Mouse (Mus musculus) MEL (cell line): ENCODE measurements around the gene Src.

Experiments
- CTCF ChIP-seq, 3 experiments: IDR thresholded peaks in 2 of 3; conservative IDR thresholded peaks in 1 of 3; 2 replicates each; pipeline ENCODE4 v1.5.1; 2011 to 2012; ENCODE audit warnings: low read length in 3 of 3, low read depth in 2 of 3, mild to moderate bottlenecking in 2 of 3, improper control_type of control experiment in 1 of 3, inconsistent platforms in 1 of 3, mixed read lengths in 1 of 3, moderate library complexity in 1 of 3; ENCODE audit not compliant: control insufficient read depth in 1 of 3, insufficient read depth in 1 of 3, poor library complexity in 1 of 3, severe bottlenecking in 1 of 3
- E2F4 ChIP-seq: IDR thresholded peaks from 2 replicates; pipeline ENCODE4 v1.6.1; 2011; ENCODE audit warnings: low read depth, low read length, improper control_type of control experiment, borderline replicate concordance
- EP300 ChIP-seq, 2 experiments: IDR thresholded peaks; 2 replicates each; pipeline ENCODE4 v1.6.1; 2011; ENCODE audit warnings: improper control_type of control experiment in 2 of 2, low read length in 2 of 2, low read depth in 1 of 2, mild to moderate bottlenecking in 1 of 2
- MAX ChIP-seq: IDR thresholded peaks from 2 replicates; pipeline ENCODE4 v1.6.1; 2011; ENCODE audit warnings: low read length, improper control_type of control experiment
- MAZ ChIP-seq: IDR thresholded peaks from 2 replicates; pipeline ENCODE4 v1.6.1; 2012; ENCODE audit warnings: low read depth, mild to moderate bottlenecking, inconsistent platforms, low read length, improper control_type of control experiment
- MEF2A ChIP-seq: IDR thresholded peaks from 2 replicates; pipeline ENCODE4 v1.6.1; 2014; ENCODE audit warnings: low read depth, mild to moderate bottlenecking, inconsistent platforms, low read length, improper control_type of control experiment; ENCODE audit not compliant: poor library complexity, insufficient replicate concordance, severe bottlenecking; ENCODE audit errors: extremely low read depth
- POLR2A ChIP-seq, 2 experiments: IDR thresholded peaks; 2 replicates each; pipeline ENCODE4 v1.6.1; 2011 to 2012; ENCODE audit warnings: low read length in 2 of 2, mild to moderate bottlenecking in 2 of 2, control low read depth in 1 of 2, improper control_type of control experiment in 1 of 2, low read depth in 1 of 2, moderate library complexity in 1 of 2; ENCODE audit not compliant: control insufficient read depth in 1 of 2, insufficient read depth in 1 of 2, poor library complexity in 1 of 2
- TAL1 ChIP-seq: IDR thresholded peaks from 2 replicates; pipeline ENCODE4 v1.6.1; 2012; ENCODE audit warnings: mild to moderate bottlenecking, inconsistent platforms, low read length, moderate library complexity, mixed read lengths
- USF1 ChIP-seq: IDR thresholded peaks from 2 replicates; pipeline ENCODE4 v1.6.1; 2014; ENCODE audit warnings: low read depth, mild to moderate bottlenecking, inconsistent platforms, low read length, improper control_type of control experiment, moderate library complexity
- USF2 ChIP-seq, 2 experiments: IDR thresholded peaks; 2 replicates each; pipeline ENCODE4 v1.6.1; 2011 to 2012; ENCODE audit warnings: improper control_type of control experiment in 2 of 2, low read length in 2 of 2, borderline replicate concordance in 1 of 2, inconsistent platforms in 1 of 2, low read depth in 1 of 2, mild to moderate bottlenecking in 1 of 2; ENCODE audit not compliant: insufficient read depth in 1 of 2
- ZKSCAN1 ChIP-seq: IDR thresholded peaks from 2 replicates; pipeline ENCODE4 v1.6.1; 2012; ENCODE audit warnings: low read depth, mild to moderate bottlenecking, inconsistent platforms, low read length, improper control_type of control experiment, moderate library complexity
- ZMIZ1 ChIP-seq: IDR thresholded peaks from 2 replicates; pipeline ENCODE4 v1.6.1; 2012; ENCODE audit warnings: low read depth, mild to moderate bottlenecking, inconsistent platforms, low read length, improper control_type of control experiment, moderate library complexity

- TF ChIP-seq CTCF (IDR thresholded peaks at IDR 0.05 in 2 of 3, conservative IDR thresholded peaks at IDR 0.05 in 1 of 3; ENCODE audit: control insufficient read depth in 1 of 3, insufficient read depth in 1 of 3, low read depth in 2 of 3, low read length in 3 of 3, poor library complexity in 1 of 3, severe bottlenecking in 1 of 3) (no peak), POLR2A (IDR thresholded peaks at IDR 0.05; ENCODE audit: control insufficient read depth in 1 of 2, insufficient read depth in 1 of 2, low read depth in 1 of 2, low read length in 2 of 2, poor library complexity in 1 of 2) (no peak), ZKSCAN1 (no peak), MAX (no peak), USF1 (no peak), MAZ (no peak), MEF2A (no peak), TAL1 (no peak), ZMIZ1 (no peak), EP300 (IDR thresholded peaks at IDR 0.05; ENCODE audit: low read depth in 1 of 2, low read length in 2 of 2) (no peak), USF2 (IDR thresholded peaks at IDR 0.05; ENCODE audit: borderline replicate concordance in 1 of 2, insufficient read depth in 1 of 2, low read depth in 1 of 2, low read length in 2 of 2) (no peak), E2F4 (no peak)
Observed at GRCm38 (mm10) chr2:157493240-157493639, 75.0 kb downstream of the Src start.
